Mouse (Mus musculus) right cerebral cortex, postnatal 14 days (tissue): ENCODE measurements at regions not wholly inside any gene's neighbourhood (a gene's known extent, or its start where the extent isn't known, plus 50 kb on each side); places are given as distances from the start of the nearest gene placed in this dataset.

Source experiments
- DNase-seq: peaks from one replicate; pipeline ENCODE4 v3.0.0; 2022

GRCm38 (mm10) chr13:92911660-92912284 is 67.2 kb downstream of the Mtx3 start:
- DNase-seq = no peak

GRCm38 (mm10) chr13:92912661-92913060 is 68.1 kb downstream of the Mtx3 start:
- no peak for DNase-seq

GRCm38 (mm10) chr13:92914631-92915030 is 70.1 kb downstream of the Mtx3 start:
- DNase-seq = no peak

GRCm38 (mm10) chr13:92915221-92915839 is 70.8 kb downstream of the Mtx3 start:
- DNase-seq = no peak

- no peak for DNase-seq
These were observed 71.6 kb downstream of the Mtx3 start for GRCm38 (mm10) chr13:92915948-92916710.

- no peak for DNase-seq
These were observed 75.3 kb downstream of the Mtx3 start for GRCm38 (mm10) chr13:92919882-92920281.

GRCm38 (mm10) chr13:92921936-92922335 is 77.4 kb downstream of the Mtx3 start:
- no peak for DNase-seq

- DNase-seq = no peak
These were observed 78.9 kb downstream of the Mtx3 start for GRCm38 (mm10) chr13:92923496-92923895.

- DNase-seq = no peak
These were observed 79.5 kb downstream of the Mtx3 start for GRCm38 (mm10) chr13:92924021-92924420.

- DNase-seq = no peak
These were observed 80.6 kb downstream of the Mtx3 start for GRCm38 (mm10) chr13:92925196-92925595.

GRCm38 (mm10) chr13:92928551-92928950 is 84.0 kb downstream of the Mtx3 start:
- no peak for DNase-seq

GRCm38 (mm10) chr13:92931696-92932095 is 87.1 kb downstream of the Mtx3 start:
- no peak for DNase-seq

GRCm38 (mm10) chr13:92939032-92939431 is 94.5 kb downstream of the Mtx3 start:
- DNase-seq = no peak

- no peak for DNase-seq
These were observed 96.0 kb downstream of the Mtx3 start for GRCm38 (mm10) chr13:92940610-92941009.

GRCm38 (mm10) chr13:92948560-92948959 is 104.0 kb downstream of the Mtx3 start:
- DNase-seq = no peak

- DNase-seq = peak; percentile 23
These were observed 115.5 kb downstream of the Mtx3 start for GRCm38 (mm10) chr13:92960031-92960430.

- DNase-seq = no peak
These were observed 118.1 kb downstream of the Mtx3 start for GRCm38 (mm10) chr13:92962625-92963024.

- no peak for DNase-seq
These were observed 118.9 kb downstream of the Mtx3 start for GRCm38 (mm10) chr13:92963351-92963895.

GRCm38 (mm10) chr13:92964213-92964743 is 119.7 kb downstream of the Mtx3 start:
- DNase-seq = no peak

- no peak for DNase-seq
These were observed 122.6 kb downstream of the Mtx3 start for GRCm38 (mm10) chr13:92967025-92967610.

GRCm38 (mm10) chr13:92969579-92969978 is 125.0 kb downstream of the Mtx3 start:
- no peak for DNase-seq

GRCm38 (mm10) chr13:92972891-92973290 is 128.3 kb downstream of the Mtx3 start:
- no peak for DNase-seq

- DNase-seq = no peak
These were observed 129.2 kb downstream of the Mtx3 start for GRCm38 (mm10) chr13:92973791-92974190.
